Mouse (Mus musculus) forebrain, postnatal 0 days (tissue): ENCODE results near the gene Ganab. TPM values are rescaled to one million over a fixed set of nuclear protein-coding genes. Genes with fewer than 3 reads are reported as not detected.
A peak's percentile ranks its signal among the peaks of the same experiment; 100 is the strongest.
"Not testable (repeated sequence)": the region's sequence is repeated elsewhere in the genome, so short reads cannot be mapped to it uniquely, and the experiment has no call there.

Experiments used
- ATAC-seq: fragments of 200-750 bp; cut with Nextera tagmentation; 2 replicates; pipeline ENCODE4 v1.8.0; 2017; ENCODE audit warnings: mild to moderate bottlenecking, moderate library complexity
- DNase-seq: peaks from one replicate; pipeline ENCODE4 v3.0.0-alpha.2; 2015
- H3K27ac ChIP-seq: fragments of 300-500 bp; sonication (generic); 2 replicates; pipeline ENCODE4 v1.5.1; 2014; ENCODE audit warnings: low read depth, mild to moderate bottlenecking, antibody characterized with exemption, low read length, moderate library complexity, mixed read lengths
- H3K27me3 ChIP-seq: fragments of 300-500 bp; sonication (generic); 2 replicates; pipeline ENCODE4 v1.6.1; 2014; ENCODE audit warnings: mild to moderate bottlenecking, low read length, mixed read lengths; ENCODE audit not compliant: insufficient read depth
- H3K36me3 ChIP-seq: fragments of 300-500 bp; sonication (generic); 2 replicates; pipeline ENCODE4 v1.6.1; 2014; ENCODE audit warnings: mild to moderate bottlenecking, moderate library complexity; ENCODE audit not compliant: insufficient read depth
- H3K4me1 ChIP-seq: fragments of 300-500 bp; sonication (generic); 2 replicates; pipeline ENCODE4 v1.6.1; 2014; ENCODE audit warnings: antibody characterized with exemption; ENCODE audit not compliant: insufficient read depth
- H3K4me2 ChIP-seq: fragments of 300-500 bp; sonication (generic); 2 replicates; pipeline ENCODE4 v1.6.1; 2014; ENCODE audit warnings: low read depth, mild to moderate bottlenecking, moderate library complexity
- H3K4me3 ChIP-seq: fragments of 300-500 bp; sonication (generic); 2 replicates; pipeline ENCODE4 v1.5.1; 2014; ENCODE audit warnings: low read depth, low read length, mixed read lengths
- H3K9ac ChIP-seq: fragments of 300-500 bp; sonication (generic); 2 replicates; pipeline ENCODE4 v1.6.1; 2014; ENCODE audit warnings: mild to moderate bottlenecking
- H3K9me3 ChIP-seq: fragments of 300-500 bp; sonication (generic); 2 replicates; pipeline ENCODE4 v1.6.1; 2016; ENCODE audit warnings: low read length
- CTCF ChIP-seq: sonication (generic); IDR thresholded peaks from 2 replicates; pipeline ENCODE4 v1.5.1; 2016; ENCODE audit warnings: antibody characterized with exemption, control low read depth, low read depth
- WGBS: fragments of 180-500 bp; shearing (Covaris S2); extraction: QIAGEN DNeasy Blood & Tissue Kit; methylation state at CpG from one replicate; pipeline ENCODE4 v1.1.7; 2014; 5-methylcytosine and 5-hydroxymethylcytosine counted together
- polyA plus RNA-seq: library from polyadenylated mRNA; unstranded; fragments of >200 nt; fragmentation: Nextera tagmentation; extraction: Ambion mirVana; gene quantifications from 2 replicates; pipeline ENCODE4 v1.2.1, GENCODE M21; 2015
- total RNA-seq: library from RNA; depleted of rRNA; stranded (reverse); fragments of >200 nt; gene quantifications from 2 replicates; pipeline ENCODE4 v1.2.3, GENCODE M21; 2014

The Ganab gene
- total and polyA plus RNA-seq, 2 experiments from 2014 or later = 54.0 to 96.7 TPM

GRCm38 (mm10) chr19:8859018-8859417 is 38.9 kb upstream of the Ganab start:
- no peak for DNase-seq

GRCm38 (mm10) chr19:8864265-8864664 is 33.6 kb upstream of the Ganab start:
- TF ChIP-seq CTCF = no peak
- Histone ChIP-seq H3K27me3 (no peaks in the 10 kb centered on the region), H3K9me3 (no peaks in the 10 kb centered on the region), H3K27ac (no peak overlapping the region), H3K4me2 (no peak overlapping the region), H3K36me3 (no peaks in the 10 kb centered on the region), H3K4me1 (no peaks in the 10 kb centered on the region), H3K4me3 (no peak overlapping the region), H3K9ac (no peak overlapping the region)
- DNase-seq (no peak), ATAC-seq (no peak)
- WGBS = 86% methylated on average over 6 of the region's 6 CpGs

More at GRCm38 (mm10) chr19:8859018-8859417, 38.9 kb upstream of the Ganab start:
- Histone ChIP-seq H3K4me1 (no peaks in the 10 kb centered on the region), H3K27me3 (no peaks in the 10 kb centered on the region), H3K9me3 (no peaks in the 10 kb centered on the region), H3K36me3 (no peaks in the 10 kb centered on the region), H3K4me3 (no peak overlapping the region), H3K9ac (no peak overlapping the region), H3K27ac (no peak overlapping the region), H3K4me2 (no peak overlapping the region)
- ATAC-seq = no peak
- 24% methylated on average over 1 of the region's 1 CpGs for WGBS
- TF ChIP-seq CTCF = peak; percentile 56

DNA sequence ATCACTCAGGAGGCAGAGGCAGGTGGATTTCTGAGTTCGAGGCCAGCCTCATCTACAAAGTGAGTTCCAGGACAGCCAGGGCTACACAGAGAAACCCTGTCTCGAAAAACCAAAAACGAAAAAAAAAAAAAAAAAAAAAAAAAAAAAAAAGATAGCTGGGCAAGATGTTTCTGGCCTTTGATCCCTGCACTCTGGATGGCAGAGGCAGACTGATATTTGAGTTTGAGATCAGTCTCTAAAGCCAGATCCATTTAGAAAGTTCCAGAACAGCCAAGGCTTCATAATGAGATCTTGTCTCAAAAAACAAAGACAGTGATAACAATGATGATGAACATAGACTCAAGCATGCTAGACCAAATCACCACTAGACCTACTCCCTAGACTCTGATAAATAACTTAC is 27.5 kb upstream of the Ganab start:
- not testable (repeated sequence) for DNase-seq, ATAC-seq, H3K4me1 ChIP-seq, H3K4me3 ChIP-seq, H3K9me3 ChIP-seq, H3K9ac ChIP-seq, H3K27ac ChIP-seq, H3K27me3 ChIP-seq
- 69% methylated on average over 3 of the region's 3 CpGs for WGBS
- Histone ChIP-seq H3K4me2 (peak overlapping the region; percentile 92; the same call in 1 of the 2 replicates), H3K36me3 (peaks cover 21% of the 10 kb centered on the region)

GRCm38 (mm10) chr19:8870838-8871237 is 27.0 kb upstream of the Ganab start:
- Histone ChIP-seq H3K4me2 (peak overlapping the region; percentile 92), H3K27me3 (no peaks in the 10 kb centered on the region), H3K9ac (peak overlapping the region; percentile 80), H3K27ac (peak overlapping the region; percentile 81), H3K4me1 (no peaks in the 10 kb centered on the region), H3K4me3 (peak overlapping the region; percentile 74), H3K9me3 (no peaks in the 10 kb centered on the region), H3K36me3 (peaks cover 23% of the 10 kb centered on the region)
- 62% methylated on average over 9 of the region's 9 CpGs for WGBS
- DNase-seq (peak; percentile 10), ATAC-seq (peak; percentile 12; the same call in 1 of the 2 replicates)
- no peak for TF ChIP-seq CTCF

DNA sequence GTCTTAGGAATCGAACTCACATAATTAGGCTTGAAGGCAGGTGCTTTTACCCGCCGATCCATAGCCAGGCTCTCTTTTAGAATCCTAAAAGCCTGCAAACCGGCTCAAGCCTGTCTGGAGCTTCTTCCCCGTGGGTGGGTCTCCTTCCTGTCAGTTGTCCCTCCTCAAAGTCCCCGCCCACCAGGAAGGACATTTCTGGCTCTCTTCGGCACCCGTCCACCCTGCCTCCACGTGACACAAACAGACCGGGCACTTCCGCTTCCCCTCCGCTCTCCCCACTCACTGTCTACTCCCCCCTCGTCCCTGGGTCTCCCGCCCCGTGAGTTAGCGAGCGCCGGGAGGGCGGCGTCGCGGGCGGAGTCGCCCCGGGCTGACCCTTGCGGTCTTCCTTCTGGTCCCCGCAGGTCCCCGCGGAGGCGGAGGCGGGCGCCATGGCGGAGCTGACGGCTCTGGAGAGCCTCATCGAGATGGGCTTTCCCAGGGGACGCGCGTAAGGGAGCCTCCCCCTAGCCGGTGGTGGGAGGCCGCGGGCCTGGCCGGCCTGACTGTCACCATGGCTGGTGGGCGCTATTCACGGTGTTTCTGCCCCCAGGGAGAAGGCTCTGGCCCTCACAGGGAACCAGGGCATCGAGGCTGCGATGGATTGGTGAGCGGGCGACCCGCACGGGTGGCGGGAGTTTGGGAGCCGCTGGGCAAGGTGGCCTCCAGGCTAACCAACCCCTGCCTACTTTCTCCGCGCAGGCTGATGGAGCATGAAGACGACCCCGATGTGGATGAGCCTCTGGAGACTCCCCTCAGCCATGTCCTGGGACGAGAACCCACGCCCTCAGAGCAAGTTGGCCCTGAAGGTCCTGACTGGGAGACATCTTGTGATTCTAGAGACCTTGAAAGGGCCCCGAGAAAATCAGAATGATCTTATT is 26.3 kb upstream of the Ganab start, which contains the start of gene Ubxn1:
Ubxn1 (plus strand) TSS at position 230 of the 920 bp plus-strand sequence.
- Histone ChIP-seq H3K9me3 (no peaks in the 10 kb centered on the region), H3K27ac (peak within 1 kb of the TSS; percentile 81), H3K4me3 (peak within 1 kb of the TSS; percentile 74), H3K9ac (peak within 1 kb of the TSS; percentile 80), H3K4me2 (peak within 1 kb of the TSS; percentile 92), H3K36me3 (peaks cover 30% of the 10 kb centered on the region), H3K4me1 (no peaks in the 10 kb centered on the region), H3K27me3 (no peaks in the 10 kb centered on the region)
- WGBS = 2% methylated on average over 59 of the region's 59 CpGs
- no peak for TF ChIP-seq CTCF
- ATAC-seq = peak; percentile 99
- DNase-seq = peak; percentile 96

DNA sequence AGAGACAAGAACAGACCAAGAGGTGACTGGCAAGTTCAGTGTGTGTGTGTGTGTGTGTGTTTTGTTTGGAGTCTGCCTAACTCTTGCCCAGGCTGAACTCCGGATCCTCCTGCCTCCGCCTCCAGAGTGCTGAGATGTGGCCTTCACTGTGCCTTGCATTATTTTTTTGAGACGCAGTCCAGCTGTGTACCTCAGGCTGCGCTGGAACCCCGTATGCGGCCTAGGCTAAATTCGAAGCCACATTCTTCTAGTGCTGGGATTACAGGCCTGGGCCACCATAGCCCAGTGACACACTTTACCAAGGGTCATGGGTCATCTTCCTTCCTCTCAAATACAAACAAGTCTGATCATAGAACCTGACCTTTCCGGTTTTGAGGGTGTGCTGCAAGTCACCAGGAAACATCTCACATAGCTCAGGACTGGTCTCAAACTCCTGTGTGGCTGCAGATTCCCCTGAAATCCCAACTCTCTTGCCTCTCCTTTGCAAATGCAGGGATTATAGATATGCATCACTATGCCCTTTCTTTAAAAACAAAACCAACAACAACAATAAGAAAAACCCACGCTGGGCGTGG is 25.5 kb upstream of the Ganab start:
- H3K9ac ChIP-seq = peak overlapping the region; percentile 80
- H3K9me3 ChIP-seq = no peaks in the 10 kb centered on the region
- peak overlapping the region; percentile 92 for H3K4me2 ChIP-seq
- H3K36me3 ChIP-seq = peaks cover 36% of the 10 kb centered on the region
- ATAC-seq = no peak
- WGBS = 82% methylated on average over 10 of the region's 10 CpGs
- no peaks in the 10 kb centered on the region for H3K4me1 ChIP-seq
- no peak for TF ChIP-seq CTCF
- peak overlapping the region; percentile 74 for H3K4me3 ChIP-seq
- DNase-seq = no peak
- H3K27me3 ChIP-seq = no peaks in the 10 kb centered on the region
- H3K27ac ChIP-seq = no peak overlapping the region

DNA sequence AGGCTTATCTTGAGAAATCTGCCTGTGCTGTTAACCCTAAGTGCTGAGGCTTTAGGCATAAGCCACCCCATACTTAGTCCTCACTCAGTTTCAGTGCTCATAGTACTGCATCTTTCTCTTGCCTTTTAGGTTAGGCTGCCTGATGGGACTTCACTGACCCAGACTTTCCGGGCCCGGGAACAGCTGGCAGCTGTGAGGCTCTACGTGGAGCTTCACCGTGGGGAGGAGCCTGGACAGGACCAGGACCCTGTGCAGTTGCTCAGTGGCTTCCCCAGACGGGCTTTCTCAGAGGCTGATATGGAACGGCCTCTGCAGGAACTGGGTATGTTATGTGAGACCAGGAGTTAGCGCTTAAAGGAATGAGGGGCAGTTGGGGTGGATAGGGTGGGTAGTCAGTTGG is 22.8 kb upstream of the Ganab start:
- WGBS = 92% methylated on average over 7 of the region's 7 CpGs
- no peaks in the 10 kb centered on the region for H3K9me3 ChIP-seq
- H3K4me3 ChIP-seq = no peak overlapping the region
- DNase-seq (no peak), ATAC-seq (no peak)
- TF ChIP-seq CTCF = no peak
- no peak overlapping the region for H3K27ac ChIP-seq
- no peak overlapping the region for H3K9ac ChIP-seq
- no peak overlapping the region for H3K4me2 ChIP-seq
- no peaks in the 10 kb centered on the region for H3K27me3 ChIP-seq
- H3K4me1 ChIP-seq = no peaks in the 10 kb centered on the region
- H3K36me3 ChIP-seq = peaks cover 36% of the 10 kb centered on the region
